Mouse (Mus musculus): ENCODE results near the gene March1. TPM values are rescaled to one million over a fixed set of nuclear protein-coding genes. Genes with fewer than 3 reads are reported as not detected.

March1 gene
- 0.30 and 0.46 TPM in 2 replicates for polyA plus RNA-seq (2015; fragmentation: Nextera tagmentation; extraction: Ambion mirVana)

GRCm38 (mm10) chr8:65617871-65618751, at the start of gene March1:
TSS of gene March1 (plus strand) at chr8:65617900.
- Histone ChIP-seq H3K9ac (ENCODE audit: low read depth, low read length) (no peak within 1 kb of the TSS), H3K4me3 (replicated peaks; ENCODE audit: low read depth, low read length) (no peak within 1 kb of the TSS), H3K4me1 (replicated peaks; ENCODE audit: insufficient read depth, low read length) (no peaks in the 10 kb centered on the region), H3K4me2 (ENCODE audit: low read length) (no peak within 1 kb of the TSS), H3K27me3 (ENCODE audit: insufficient read depth, low read length) (no peaks in the 10 kb centered on the region), H3K9me3 (replicated peaks; ENCODE audit: low read length) (no peaks in the 10 kb centered on the region), H3K27ac (no peak within 1 kb of the TSS), H3K36me3 (ENCODE audit: insufficient read depth, low read length) (no peaks in the 10 kb centered on the region)
- TF ChIP-seq CTCF (IDR thresholded peaks at IDR 0.05; ENCODE audit: low read depth): no peak
- under 1% methylated on average over 23 of the region's 23 CpGs for WGBS
- DNase-seq (ENCODE audit: low spot score): no peak
- ATAC-seq (replicated peaks; ENCODE audit: low FRiP score, low read depth): no peak

DNA sequence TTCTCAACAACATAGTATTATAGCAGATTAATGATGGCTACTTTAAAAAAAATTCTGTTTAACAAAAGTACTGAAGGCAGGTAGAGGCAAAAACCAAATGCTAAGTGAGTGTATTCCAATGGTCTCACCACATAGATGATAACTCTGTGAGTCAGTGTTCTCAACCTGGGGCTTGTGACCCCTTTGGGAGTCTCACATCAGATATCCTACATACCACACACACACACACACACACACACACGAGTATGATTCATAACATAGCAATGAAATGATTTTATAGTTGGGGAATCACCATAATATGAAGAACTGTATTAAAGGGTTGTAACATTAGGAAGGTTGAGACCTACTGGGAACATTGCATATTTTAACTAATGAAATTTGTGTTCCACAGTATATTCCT, 30.8 kb upstream of the March1 start:
- Histone ChIP-seq H3K4me2 (ENCODE audit: low read length) (no peak overlapping the region), H3K4me3 (replicated peaks; ENCODE audit: low read depth, low read length) (no peak overlapping the region), H3K27ac (no peak overlapping the region), H3K9me3 (replicated peaks; ENCODE audit: low read length) (no peaks in the 10 kb centered on the region), H3K4me1 (replicated peaks; ENCODE audit: insufficient read depth, low read length) (no peaks in the 10 kb centered on the region), H3K36me3 (ENCODE audit: insufficient read depth, low read length) (no peaks in the 10 kb centered on the region), H3K9ac (ENCODE audit: low read depth, low read length) (no peak overlapping the region), H3K27me3 (ENCODE audit: insufficient read depth, low read length) (no peaks in the 10 kb centered on the region)
- ATAC-seq (replicated peaks; ENCODE audit: low FRiP score, low read depth) (no peak), DNase-seq (ENCODE audit: low spot score) (no peak)
- WGBS: 43% methylated on average over 1 of the region's 1 CpGs
- TF ChIP-seq CTCF (IDR thresholded peaks at IDR 0.05; ENCODE audit: low read depth): no peak

- H3K9me3 ChIP-seq (replicated peaks; ENCODE audit: low read length): no peaks in the 10 kb centered on the region
- H3K36me3 ChIP-seq (ENCODE audit: insufficient read depth, low read length): no peaks in the 10 kb centered on the region
- TF ChIP-seq CTCF (IDR thresholded peaks at IDR 0.05; ENCODE audit: low read depth): no peak
- peak; percentile 34 for DNase-seq (ENCODE audit: low spot score)
- no peaks in the 10 kb centered on the region for H3K4me1 ChIP-seq (replicated peaks; ENCODE audit: insufficient read depth, low read length)
- WGBS: 43% methylated on average over 2 of the region's 2 CpGs
- ATAC-seq (replicated peaks; ENCODE audit: low FRiP score, low read depth): no peak
- no peak overlapping the region for H3K27ac ChIP-seq
- no peak overlapping the region for H3K4me3 ChIP-seq (replicated peaks; ENCODE audit: low read depth, low read length)
- no peaks in the 10 kb centered on the region for H3K27me3 ChIP-seq (ENCODE audit: insufficient read depth, low read length)
- no peak overlapping the region for H3K4me2 ChIP-seq (ENCODE audit: low read length)
- H3K9ac ChIP-seq (ENCODE audit: low read depth, low read length): no peak overlapping the region
Measured at GRCm38 (mm10) chr8:65603241-65603640, 14.5 kb upstream of the March1 start.

DNA sequence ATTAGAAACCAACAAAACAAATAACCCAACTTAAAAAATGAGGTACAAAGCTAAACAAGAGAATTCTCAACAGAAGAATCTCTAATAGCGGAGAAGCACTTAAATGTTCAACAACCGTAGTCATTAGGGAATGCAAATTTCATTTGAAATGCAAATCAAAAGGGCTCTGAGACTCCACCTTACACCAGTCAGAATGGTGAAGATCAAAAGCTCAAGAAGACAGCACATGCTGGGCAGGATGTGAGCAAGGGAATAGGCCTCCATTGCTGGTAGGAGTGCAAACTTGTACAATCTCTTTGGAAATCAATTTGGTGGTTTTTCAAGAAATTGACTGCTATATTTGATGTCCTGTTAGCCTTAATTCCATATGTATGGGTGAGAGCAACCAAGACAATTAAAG, 8.2 kb upstream of the March1 start:
- H3K4me1 ChIP-seq (replicated peaks; ENCODE audit: insufficient read depth, low read length): no peaks in the 10 kb centered on the region
- no peak for TF ChIP-seq CTCF (IDR thresholded peaks at IDR 0.05; ENCODE audit: low read depth)
- no peaks in the 10 kb centered on the region for H3K27me3 ChIP-seq (ENCODE audit: insufficient read depth, low read length)
- H3K4me3 ChIP-seq (replicated peaks; ENCODE audit: low read depth, low read length): no peak overlapping the region
- ATAC-seq (replicated peaks; ENCODE audit: low FRiP score, low read depth) (no peak), DNase-seq (ENCODE audit: low spot score) (no peak)
- no peak overlapping the region for H3K9ac ChIP-seq (ENCODE audit: low read depth, low read length)
- H3K36me3 ChIP-seq (ENCODE audit: insufficient read depth, low read length): no peaks in the 10 kb centered on the region
- H3K27ac ChIP-seq: no peak overlapping the region
- 65% methylated on average over 2 of the region's 2 CpGs for WGBS
- H3K4me2 ChIP-seq (ENCODE audit: low read length): no peak overlapping the region
- H3K9me3 ChIP-seq (replicated peaks; ENCODE audit: low read length): no peaks in the 10 kb centered on the region

GRCm38 (mm10) chr8:65618966-65619365, 1.3 kb downstream of the March1 start:
- Histone ChIP-seq H3K4me3 (replicated peaks; ENCODE audit: low read depth, low read length) (no peak overlapping the region), H3K36me3 (ENCODE audit: insufficient read depth, low read length) (no peaks in the 10 kb centered on the region), H3K27me3 (ENCODE audit: insufficient read depth, low read length) (no peaks in the 10 kb centered on the region), H3K4me1 (replicated peaks; ENCODE audit: insufficient read depth, low read length) (no peaks in the 10 kb centered on the region), H3K9ac (ENCODE audit: low read depth, low read length) (no peak overlapping the region), H3K9me3 (replicated peaks; ENCODE audit: low read length) (no peaks in the 10 kb centered on the region), H3K4me2 (ENCODE audit: low read length) (no peak overlapping the region), H3K27ac (no peak overlapping the region)
- no peak for TF ChIP-seq CTCF (IDR thresholded peaks at IDR 0.05; ENCODE audit: low read depth)
- ATAC-seq (replicated peaks; ENCODE audit: low FRiP score, low read depth) (no peak), DNase-seq (ENCODE audit: low spot score) (no peak)
- WGBS: 47% methylated on average over 7 of the region's 7 CpGs

DNA sequence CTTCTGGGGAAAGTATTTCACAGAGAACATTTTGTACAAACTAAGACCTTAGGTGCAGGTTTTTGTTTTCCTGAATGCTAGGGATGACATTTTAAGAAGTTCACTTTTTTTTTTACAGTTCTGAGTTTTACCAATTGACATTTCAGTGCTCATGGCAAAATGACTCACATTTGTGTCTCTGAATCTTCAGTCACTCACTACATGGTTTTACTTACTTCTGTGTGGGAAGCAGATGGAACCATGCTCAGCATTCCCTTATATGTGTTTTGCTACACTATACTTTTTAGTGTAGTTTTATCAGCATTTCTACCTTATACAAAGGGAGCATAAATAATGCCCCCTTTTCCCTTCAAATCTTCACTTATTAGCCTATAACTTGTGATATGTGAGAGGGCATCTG, 27.2 kb downstream of the March1 start:
- Histone ChIP-seq H3K27ac (no peak overlapping the region), H3K9me3 (replicated peaks; ENCODE audit: low read length) (no peaks in the 10 kb centered on the region), H3K4me2 (ENCODE audit: low read length) (no peak overlapping the region), H3K27me3 (ENCODE audit: insufficient read depth, low read length) (no peaks in the 10 kb centered on the region), H3K4me3 (replicated peaks; ENCODE audit: low read depth, low read length) (no peak overlapping the region), H3K36me3 (ENCODE audit: insufficient read depth, low read length) (no peaks in the 10 kb centered on the region), H3K9ac (ENCODE audit: low read depth, low read length) (no peak overlapping the region), H3K4me1 (replicated peaks; ENCODE audit: insufficient read depth, low read length) (no peaks in the 10 kb centered on the region)
- no peak for DNase-seq (ENCODE audit: low spot score)
- ATAC-seq (replicated peaks; ENCODE audit: low FRiP score, low read depth): no peak
- TF ChIP-seq CTCF (IDR thresholded peaks at IDR 0.05; ENCODE audit: low read depth): no peak

Measured in kidney, postnatal 0 days (tissue).